Comparison of ENCODE assay signal across 27 mouse cellular contexts in the genomic region with DNA sequence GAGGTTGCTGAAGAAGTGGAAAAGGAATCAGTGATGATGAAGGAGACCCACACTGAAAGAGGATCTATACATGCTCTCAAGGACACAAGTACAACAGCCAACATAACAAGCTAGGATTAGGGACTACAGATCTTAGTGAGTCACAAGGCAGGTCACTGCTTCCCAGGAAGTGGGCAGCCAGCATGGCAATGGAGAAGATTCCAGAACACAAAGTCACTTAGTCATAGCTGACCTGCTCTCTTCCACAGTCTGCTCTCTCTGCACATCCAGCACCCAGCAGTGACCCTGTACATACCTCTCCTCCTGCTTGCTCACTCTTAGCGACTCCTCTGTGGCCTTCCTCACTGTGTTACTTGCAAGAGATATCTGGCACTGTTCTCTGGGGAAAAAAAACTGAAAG.
DNase-seq lines count a peak whose midpoint lies in the region; ATAC-seq and TF ChIP-seq lines count a peak whose summit lies in the region.
"Had no signal": no experiment of that assay in that cellular context is flagged by ENCODE, and none has a peak within 500 bp of the region (broad histone marks: within the 10 kb centered on the region; RNA-seq: fewer than 3 reads in every experiment).

No protein-coding gene starts in this region.

- ATAC-seq in midbrain, embryonic 11.5 days (ENCODE audit: low FRiP score) = no peak
- ATAC-seq in midbrain, embryonic 16.5 days = no peak
- no peak for ATAC-seq in megakaryocyte, adult 5-6 weeks (ENCODE audit: poor library complexity, severe bottlenecking)
- ATAC-seq: CD4-positive, CD25-positive, alpha-beta regulatory T cell, adult 4 months; forebrain, embryonic 13.5 days; forebrain, embryonic 16.5 days; hindbrain, postnatal 0 days; inflammation-experienced regulatory T-cells, adult 6 months; intestine, embryonic 16.5 days; Patski had no signal

- no peak overlapping the region for H3K4me2 ChIP-seq in midbrain, embryonic 11.5 days
- no peak overlapping the region for H3K4me2 ChIP-seq in midbrain, embryonic 16.5 days (ENCODE audit: low read length)
- H3K4me2 ChIP-seq in myocyte (ENCODE audit: low read depth) = peak overlapping the region; percentile 26
- H3K4me2 ChIP-seq: forebrain, embryonic 13.5 days; heart, embryonic 13.5 days; hindbrain, embryonic 14.5 days had no signal

- no peaks in the 10 kb centered on the region for H3K79me3 ChIP-seq in C2C12 (ENCODE audit: low read depth)

- DNase-seq in midbrain, embryonic 11.5 days (ENCODE audit: low spot score, missing footprints) = peak; percentile 19
- DNase-seq in ovary, postnatal 14 days (ENCODE audit: low spot score) = no peak
- DNase-seq: adrenal gland, postnatal 25 days; B cell, adult 2 months; cerebellum, adult 11-12 months; cerebellum, adult 9-10 months; cerebellum, postnatal 14 days; gastrocnemius, postnatal 10 days; gastrocnemius, postnatal 36 days; heart, adult 2 months; heart, postnatal 14 days; heart, postnatal 4 days had no signal

- H3K9me3 ChIP-seq in midbrain, embryonic 11.5 days (ENCODE audit: control insufficient read depth, low read length) = no peaks in the 10 kb centered on the region
- no peaks in the 10 kb centered on the region for H3K9me3 ChIP-seq in midbrain, embryonic 16.5 days (replicated peaks; ENCODE audit: control insufficient read depth, low read length, poor library complexity, severe bottlenecking)
- H3K9me3 ChIP-seq: forebrain, embryonic 10.5 days; forebrain, embryonic 13.5 days; heart, embryonic 10.5 days; heart, embryonic 13.5 days had no signal

- no peaks in the 10 kb centered on the region for H3K36me3 ChIP-seq in midbrain, embryonic 11.5 days (ENCODE audit: control insufficient read depth, insufficient read depth, low read length)
- no peaks in the 10 kb centered on the region for H3K36me3 ChIP-seq in midbrain, embryonic 16.5 days (ENCODE audit: control insufficient read depth, insufficient read depth, low read length)
- no peaks in the 10 kb centered on the region for H3K36me3 ChIP-seq in C2C12 (ENCODE audit: control insufficient read depth, insufficient read depth)
- H3K36me3 ChIP-seq in myocyte (ENCODE audit: control insufficient read depth, insufficient read depth) = no peaks in the 10 kb centered on the region
- H3K36me3 ChIP-seq: forebrain, embryonic 10.5 days; heart, embryonic 10.5 days; heart, embryonic 13.5 days had no signal

- H3K27me3 ChIP-seq in midbrain, embryonic 11.5 days (ENCODE audit: control insufficient read depth, insufficient read depth, low read length) = no peaks in the 10 kb centered on the region
- H3K27me3 ChIP-seq in midbrain, embryonic 16.5 days (ENCODE audit: control insufficient read depth, insufficient read depth, low read depth, low read length) = no peaks in the 10 kb centered on the region
- H3K27me3 ChIP-seq in C2C12 (ENCODE audit: control insufficient read depth, insufficient read depth, insufficient read length) (no peaks in the 10 kb centered on the region), myocyte (ENCODE audit: control insufficient read depth, insufficient read depth, insufficient read length) (no peaks in the 10 kb centered on the region)
- H3K27me3 ChIP-seq: forebrain, embryonic 13.5 days; heart, embryonic 13.5 days; Patski had no signal

- no peak overlapping the region for H3K4me3 ChIP-seq in midbrain, embryonic 11.5 days (ENCODE audit: low read depth, low read length)
- no peak overlapping the region for H3K4me3 ChIP-seq in midbrain, embryonic 16.5 days (ENCODE audit: low read depth, low read length)
- H3K4me3 ChIP-seq in C2C12 (ENCODE audit: insufficient read depth, poor library complexity, severe bottlenecking) = no peak overlapping the region
- no peak overlapping the region for H3K4me3 ChIP-seq in myocyte
- H3K4me3 ChIP-seq: forebrain, embryonic 10.5 days; forebrain, embryonic 13.5 days; heart, adult 2 months; heart, embryonic 10.5 days; heart, embryonic 13.5 days had no signal

- H3ac ChIP-seq in C2C12 (ENCODE audit: control insufficient read depth, insufficient read length, low read depth) (no peak overlapping the region), myocyte (ENCODE audit: control insufficient read depth, insufficient read length) (no peak overlapping the region)

- no peak overlapping the region for H3K27ac ChIP-seq in midbrain, embryonic 11.5 days (ENCODE audit: low read depth, low read length)
- H3K27ac ChIP-seq in midbrain, embryonic 16.5 days (ENCODE audit: low read length) = no peak overlapping the region
- H3K27ac ChIP-seq: forebrain, embryonic 10.5 days; forebrain, embryonic 13.5 days; heart, adult 2 months; heart, embryonic 10.5 days; heart, embryonic 13.5 days; hindbrain, embryonic 14.5 days; hindbrain, postnatal 0 days had no signal

- H3K9ac ChIP-seq in midbrain, embryonic 11.5 days (ENCODE audit: low read length) = no peak overlapping the region
- no peak overlapping the region for H3K9ac ChIP-seq in midbrain, embryonic 16.5 days (ENCODE audit: low read depth, low read length)
- H3K9ac ChIP-seq: forebrain, embryonic 13.5 days; heart, embryonic 13.5 days; hindbrain, embryonic 14.5 days had no signal

- H3K79me2 ChIP-seq in C2C12 (ENCODE audit: control insufficient read depth, insufficient read depth) (no peaks in the 10 kb centered on the region), myocyte (ENCODE audit: control insufficient read depth, insufficient read depth) (no peaks in the 10 kb centered on the region)

- no peaks in the 10 kb centered on the region for H3K4me1 ChIP-seq in midbrain, embryonic 11.5 days (ENCODE audit: control insufficient read depth, insufficient read depth, low read length)
- no peaks in the 10 kb centered on the region for H3K4me1 ChIP-seq in midbrain, embryonic 16.5 days (ENCODE audit: control insufficient read depth, insufficient read depth, low read length)
- H3K4me1 ChIP-seq: forebrain, embryonic 10.5 days; forebrain, embryonic 13.5 days; heart, embryonic 10.5 days had no signal

- WGBS in midbrain, embryonic 11.5 days = 80% methylated on average over 1 of the region's 1 CpGs
- WGBS in midbrain, embryonic 16.5 days = 89% methylated on average over 1 of the region's 1 CpGs

- no peak for TF ChIP-seq CTCF in C2C12 (IDR thresholded peaks at IDR 0.05; ENCODE audit: control insufficient read depth, insufficient read depth, insufficient read length)

- TF ChIP-seq POLR2A in myocyte (IDR thresholded peaks at IDR 0.05; ENCODE audit: insufficient read length, low read depth) = no peak

TF ChIP-seq in C2C12, 6 proteins besides CTCF, POLR2A, EP300 and RAD21:
- TF ChIP-seq MYOG (IDR thresholded peaks at IDR 0.05; ENCODE audit: control insufficient read depth, extremely low read depth, insufficient read length) (no peak), CEBPB (IDR thresholded peaks at IDR 0.05; ENCODE audit: low read depth) (no peak), USF1 (IDR thresholded peaks at IDR 0.05; ENCODE audit: low read depth) (no peak), MYOD1 (IDR thresholded peaks at IDR 0.05; ENCODE audit: control insufficient read depth, insufficient read length, low read depth) (peak; percentile 58), MAX (IDR thresholded peaks at IDR 0.05) (peak; percentile 90), FOSL1 (IDR thresholded peaks at IDR 0.05; ENCODE audit: insufficient read depth, low read length, poor library complexity, severe bottlenecking) (peak; percentile 25)

TF ChIP-seq in myocyte, 11 proteins besides CTCF, POLR2A, EP300 and RAD21:
- no peak for TF ChIP-seq REST (IDR thresholded peaks at IDR 0.05; ENCODE audit: insufficient read depth, insufficient read length)
- TF ChIP-seq CEBPB (IDR thresholded peaks at IDR 0.05; ENCODE audit: insufficient read depth, poor library complexity, severe bottlenecking) = no peak
- no peak for TF ChIP-seq USF1 (IDR thresholded peaks at IDR 0.05; ENCODE audit: low read depth)
- TF ChIP-seq SRF (IDR thresholded peaks at IDR 0.05; ENCODE audit: control insufficient read depth, insufficient read length, low read depth) = no peak
- no peak for TF ChIP-seq MAX (IDR thresholded peaks at IDR 0.05; ENCODE audit: low read depth)
- TF ChIP-seq TCF12 (IDR thresholded peaks at IDR 0.05; ENCODE audit: insufficient read depth, poor library complexity, severe bottlenecking) = no peak
